Mouse (Mus musculus) midbrain, embryonic 10.5 days (tissue): ENCODE measurements around the gene Cyp2t4. TPM values are rescaled to one million over a fixed set of nuclear protein-coding genes. Genes with fewer than 3 reads are reported as not detected.

Experiments
- DNase-seq: peaks from one replicate; pipeline ENCODE4 v3.0.0-alpha.2; 2017; ENCODE audit warnings: low spot score
- H3K27ac ChIP-seq: fragments of 300-500 bp; sonication (generic); replicated peaks from 2 replicates; pipeline ENCODE4 v1.5.1; 2016; ENCODE audit warnings: mild to moderate bottlenecking
- H3K27me3 ChIP-seq: fragments of 300-500 bp; sonication (generic); 2 replicates; pipeline ENCODE4 v1.6.1; 2016; ENCODE audit warnings: low read depth, mild to moderate bottlenecking; ENCODE audit not compliant: poor library complexity, severe bottlenecking
- H3K36me3 ChIP-seq: fragments of 300-500 bp; sonication (generic); 2 replicates; pipeline ENCODE4 v1.6.1; 2016; ENCODE audit warnings: mild to moderate bottlenecking, moderate library complexity
- H3K4me1 ChIP-seq: fragments of 300-500 bp; sonication (generic); 2 replicates; pipeline ENCODE4 v1.6.1; 2016
- H3K4me3 ChIP-seq: fragments of 300-500 bp; sonication (generic); 2 replicates; pipeline ENCODE4 v1.5.1; 2016; ENCODE audit warnings: mild to moderate bottlenecking, moderate library complexity
- H3K9me3 ChIP-seq: fragments of 300-500 bp; sonication (generic); replicated peaks from 2 replicates; pipeline ENCODE4 v1.6.1; 2016; ENCODE audit warnings: mild to moderate bottlenecking
- WGBS: fragments of 180-500 bp; shearing (Covaris S2); methylation state at CpG from one replicate; pipeline ENCODE4 v1.1.7; 2016; 5-methylcytosine and 5-hydroxymethylcytosine counted together
- microRNA counts: library from miRNA; unstranded; fragments of <30 nt; microRNA quantifications from one replicate; lab custom pipeline; 2017
- microRNA-seq: library from miRNA; unstranded; fragments of <30 nt; microRNA quantifications from one replicate; pipeline ENCODE4, GENCODE M21; 2017
- polyA plus RNA-seq: library from polyadenylated mRNA; unstranded; fragments of >200 nt; fragmentation: Nextera tagmentation; extraction: Ambion mirVana; gene quantifications from 2 replicates; pipeline ENCODE4 v1.2.1, GENCODE M21; 2016

Cyp2t4 gene
- polyA plus RNA-seq, 1 experiment from 2014 or later = 0.12 TPM

GRCm38 (mm10) chr7:27193731-27194130, 40.2 kb downstream of the Cyp2t4 start:
- Histone ChIP-seq H3K27me3 (no peaks in the 10 kb centered on the region), H3K4me1 (peaks cover 25% of the 10 kb centered on the region), H3K9me3 (no peaks in the 10 kb centered on the region; the same call in 1 of the 2 replicates), H3K36me3 (peaks cover 70% of the 10 kb centered on the region), H3K4me3 (peak overlapping the region; percentile 73), H3K27ac (no peak overlapping the region)
- 87% methylated on average over 4 of the region's 4 CpGs for WGBS
- no peak for DNase-seq

- Histone ChIP-seq H3K27me3 (no peaks in the 10 kb centered on the region), H3K36me3 (peaks cover 56% of the 10 kb centered on the region), H3K27ac (peak within 1 kb of the TSS; percentile 94), H3K9me3 (no peaks in the 10 kb centered on the region), H3K4me3 (peak within 1 kb of the TSS; percentile 73), H3K4me1 (peaks cover 25% of the 10 kb centered on the region)
- DNase-seq = peak; percentile 96
- WGBS = under 1% methylated on average over 64 of the region's 64 CpGs
Measured at GRCm38 (mm10) chr7:27195681-27196611, 42.4 kb downstream of the Cyp2t4 start, which contains the start of the genes BC024978 and Snrpa. TSS of gene BC024978 (plus strand) at chr7:27195781. TSS of gene Snrpa (minus strand) at chr7:27196271.

- H3K9me3 ChIP-seq = no peaks in the 10 kb centered on the region
- H3K36me3 ChIP-seq = peaks cover 53% of the 10 kb centered on the region
- H3K4me3 ChIP-seq = peak overlapping the region; percentile 73; the same call in 1 of the 2 replicates
- no peak for DNase-seq
- H3K27ac ChIP-seq = 0 out of 2 replicates have a peak overlapping the region, but pooled peaks have one; percentile 17
- no peaks in the 10 kb centered on the region for H3K27me3 ChIP-seq
- 92% methylated on average over 3 of the region's 3 CpGs for WGBS
- H3K4me1 ChIP-seq = peaks cover 25% of the 10 kb centered on the region
Measured at GRCm38 (mm10) chr7:27197136-27197535, 43.6 kb downstream of the Cyp2t4 start.

- H3K4me3 ChIP-seq = peak overlapping the region; percentile 73; the same call in 1 of the 2 replicates
- H3K9me3 ChIP-seq = no peaks in the 10 kb centered on the region
- H3K36me3 ChIP-seq = peaks cover 53% of the 10 kb centered on the region
- peaks cover 25% of the 10 kb centered on the region for H3K4me1 ChIP-seq
- no peak for DNase-seq
- H3K27ac ChIP-seq = no peak overlapping the region
- 93% methylated on average over 8 of the region's 8 CpGs for WGBS
- no peaks in the 10 kb centered on the region for H3K27me3 ChIP-seq
Measured at GRCm38 (mm10) chr7:27197634-27198033, 44.1 kb downstream of the Cyp2t4 start.

- H3K4me3 ChIP-seq = no peak overlapping the region
- no peak for DNase-seq
- H3K27me3 ChIP-seq = no peaks in the 10 kb centered on the region
- no peaks in the 10 kb centered on the region for H3K9me3 ChIP-seq
- peaks cover 25% of the 10 kb centered on the region for H3K4me1 ChIP-seq
- no peak overlapping the region for H3K27ac ChIP-seq
- peaks cover 53% of the 10 kb centered on the region for H3K36me3 ChIP-seq
Measured at GRCm38 (mm10) chr7:27198355-27198754, 44.8 kb downstream of the Cyp2t4 start.

- 96% methylated on average over 8 of the region's 8 CpGs for WGBS
- H3K27ac ChIP-seq = no peak overlapping the region
- H3K36me3 ChIP-seq = peaks cover 53% of the 10 kb centered on the region
- H3K27me3 ChIP-seq = no peaks in the 10 kb centered on the region
- peaks cover 21% of the 10 kb centered on the region for H3K4me1 ChIP-seq
- H3K4me3 ChIP-seq = no peak overlapping the region
- H3K9me3 ChIP-seq = no peaks in the 10 kb centered on the region
- DNase-seq = no peak
Measured at GRCm38 (mm10) chr7:27198779-27199178, 45.3 kb downstream of the Cyp2t4 start.

GRCm38 (mm10) chr7:27203730-27204449, 50.4 kb downstream of the Cyp2t4 start:
- WGBS = 98% methylated on average over 8 of the region's 8 CpGs
- no peaks in the 10 kb centered on the region for H3K4me1 ChIP-seq
- H3K36me3 ChIP-seq = peaks cover 77% of the 10 kb centered on the region
- no peak for DNase-seq
- H3K27ac ChIP-seq = no peak overlapping the region
- H3K4me3 ChIP-seq = no peak overlapping the region
- no peaks in the 10 kb centered on the region for H3K27me3 ChIP-seq
- no peaks in the 10 kb centered on the region for H3K9me3 ChIP-seq

MicroRNAs encoded within 50 kb of the gene (microRNA counts, 519-probe panel; counts per million panel counts)
- not detected for microRNA mmu-miR-1191 (lab: Ali Mortazavi, UCI)

Small RNA genes lying within 50 kb of the gene (microRNA-seq; reads per million reads assigned to microRNA genes)
- 11.1 reads per million, percentile 22 among the genes with 10 or more reads in this experiment for gene Mir1191
- gene Mir3101 = not detected

Other genes with a start within 250 kb of the Cyp2t4 start
- gene Cyp2a22, start 214.3 kb upstream of the Cyp2t4 start, polyA plus RNA-seq = not detected in 2 replicates
- not detected in 2 replicates for gene Cyp2a12, start 124.6 kb upstream of the Cyp2t4 start, polyA plus RNA-seq
- not detected in 2 replicates for gene Cyp2f2, start 33.8 kb upstream of the Cyp2t4 start, polyA plus RNA-seq
- gene Egln2, start 13.1 kb downstream of the Cyp2t4 start, polyA plus RNA-seq = 80.4 and 84.4 TPM in 2 replicates
- gene Rab4b, start 25.2 kb downstream of the Cyp2t4 start, polyA plus RNA-seq = 69.0 and 71.0 TPM in 2 replicates
- not detected in 2 replicates for gene Gm21983, start 27.4 kb downstream of the Cyp2t4 start, polyA plus RNA-seq
- 2.1 and 2.2 TPM in 2 replicates for gene Mia, start 27.4 kb downstream of the Cyp2t4 start, polyA plus RNA-seq
- gene BC024978, start 42.1 kb downstream of the Cyp2t4 start, polyA plus RNA-seq = 3.5 and 4.2 TPM in 2 replicates
- gene Snrpa, start 42.6 kb downstream of the Cyp2t4 start, polyA plus RNA-seq = 399 and 409 TPM in 2 replicates
- gene Itpkc, start 74.9 kb downstream of the Cyp2t4 start, polyA plus RNA-seq = 5.3 and 5.9 TPM in 2 replicates
- gene Coq8b, start 79.3 kb downstream of the Cyp2t4 start, polyA plus RNA-seq = 23.1 and 24.1 TPM in 2 replicates
- 21.0 and 25.7 TPM in 2 replicates for gene Numbl, start 104.7 kb downstream of the Cyp2t4 start, polyA plus RNA-seq
- 7.0 and 9.0 TPM in 2 replicates for gene Ltbp4, start 184.0 kb downstream of the Cyp2t4 start, polyA plus RNA-seq
- gene Shkbp1, start 202.3 kb downstream of the Cyp2t4 start, polyA plus RNA-seq = 71.7 and 77.2 TPM in 2 replicates
- 0.48 and 0.82 TPM in 2 replicates for gene Gm20479, start 203.7 kb downstream of the Cyp2t4 start, polyA plus RNA-seq